Mouse (Mus musculus): ENCODE measurements at regions not wholly inside any gene's neighbourhood (a gene's known extent, or its start where the extent isn't known, plus 50 kb on each side); places are given as distances from the start of the nearest gene placed in this dataset.

DNA sequence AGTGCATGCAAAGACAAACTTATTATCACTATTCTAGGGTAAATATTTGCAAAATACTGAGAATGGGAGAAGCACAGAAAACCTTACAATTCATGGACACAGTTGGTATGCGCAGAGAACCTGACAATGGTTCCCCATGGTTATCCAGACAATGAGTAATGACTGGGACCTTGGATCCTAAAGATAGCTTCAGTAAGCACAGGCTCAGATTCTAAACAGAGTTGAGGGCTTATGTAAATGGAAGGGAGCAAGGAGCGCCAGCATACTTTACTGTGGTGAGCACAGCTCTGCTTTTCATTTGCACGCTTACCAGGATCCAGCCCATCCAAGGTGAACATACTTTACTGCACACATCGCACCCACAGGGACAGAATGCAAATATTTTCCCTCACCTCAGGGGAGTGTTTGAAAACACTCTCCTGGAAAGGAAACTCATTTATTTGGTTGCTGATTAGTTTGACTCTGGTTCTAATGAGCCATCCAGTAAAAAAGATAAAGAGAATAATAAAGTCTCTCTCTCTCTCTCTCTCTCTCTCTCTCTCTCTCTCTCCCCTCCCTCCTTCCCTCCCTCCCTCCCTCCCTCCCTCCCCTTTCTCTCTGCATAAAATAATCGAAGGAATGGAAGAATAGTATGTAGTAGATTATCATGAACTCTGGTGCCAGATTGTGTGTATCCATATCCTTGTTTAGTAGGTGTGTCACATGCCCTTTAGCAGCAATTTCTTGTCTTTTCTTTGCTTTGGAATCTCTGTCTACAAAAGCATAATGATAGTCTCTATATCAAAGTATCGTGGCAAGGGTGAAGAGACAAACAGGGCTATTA, 115.1 kb upstream of the 4930583I09Rik start:
- TF ChIP-seq CTCF (IDR thresholded peaks at IDR 0.05; ENCODE audit: insufficient read depth, low read length), result no peak
- TF ChIP-seq POLR2A (IDR thresholded peaks at IDR 0.05; ENCODE audit: borderline replicate concordance, extremely low read depth, low read depth, low read length), result no peak
